Mouse (Mus musculus) intestine, embryonic 16.5 days (tissue): ENCODE data around the gene Cdh4. TPM values are rescaled to one million over a fixed set of nuclear protein-coding genes. Genes with fewer than 3 reads are reported as not detected.
A peak's percentile ranks its signal among the peaks of the same experiment; 100 is the strongest.

Experiments used
- ATAC-seq: fragments of 200-750 bp; cut with Nextera tagmentation; 2 replicates; pipeline ENCODE4 v1.8.0; 2017; ENCODE audit warnings: moderate TSS enrichment, moderate library complexity
- H3K27ac ChIP-seq: fragments of 300-500 bp; sonication (generic); 2 replicates; pipeline ENCODE4 v1.5.1; 2014; ENCODE audit warnings: mild to moderate bottlenecking, low read length
- H3K27me3 ChIP-seq: fragments of 300-500 bp; sonication (generic); replicated peaks from 2 replicates; pipeline ENCODE4 v1.6.1; 2014; ENCODE audit warnings: low read length, control low read depth, mixed read lengths; ENCODE audit not compliant: control insufficient read depth, insufficient read depth
- H3K36me3 ChIP-seq: fragments of 300-500 bp; sonication (generic); 2 replicates; pipeline ENCODE4 v1.6.1; 2014; ENCODE audit warnings: low read length, control low read depth; ENCODE audit not compliant: control insufficient read depth, insufficient read depth
- H3K4me1 ChIP-seq: fragments of 300-500 bp; sonication (generic); 2 replicates; pipeline ENCODE4 v1.6.1; 2014; ENCODE audit warnings: low read length, control low read depth, mixed read lengths; ENCODE audit not compliant: control insufficient read depth, insufficient read depth
- H3K4me2 ChIP-seq: fragments of 300-500 bp; sonication (generic); 2 replicates; pipeline ENCODE4 v1.6.1; 2014; ENCODE audit warnings: low read depth, low read length, control low read depth
- H3K4me3 ChIP-seq: fragments of 300-500 bp; sonication (generic); 2 replicates; pipeline ENCODE4 v1.5.1; 2014; ENCODE audit warnings: mild to moderate bottlenecking, low read length
- H3K9ac ChIP-seq: fragments of 300-500 bp; sonication (generic); 2 replicates; pipeline ENCODE4 v1.6.1; 2014; ENCODE audit warnings: low read depth, low read length
- H3K9me3 ChIP-seq: fragments of 300-500 bp; sonication (generic); 2 replicates; pipeline ENCODE4 v1.6.1; 2016; ENCODE audit warnings: low read length, control low read depth; ENCODE audit not compliant: control insufficient read depth
- WGBS: fragments of 180-500 bp; shearing (Covaris S2); extraction: QIAGEN DNeasy Blood & Tissue Kit; methylation state at CpG from one replicate; pipeline ENCODE4 v1.1.7; 2014; 5-methylcytosine and 5-hydroxymethylcytosine counted together
- polyA plus RNA-seq: library from polyadenylated mRNA; unstranded; fragments of >200 nt; fragmentation: Nextera tagmentation; extraction: Ambion mirVana; gene quantifications from 2 replicates; pipeline ENCODE4 v1.2.1, GENCODE M21; 2015

Cdh4 gene
- polyA plus RNA-seq, 1 experiment from 2014 or later: 2.2 TPM

- H3K4me1 ChIP-seq: no peaks in the 10 kb centered on the region
- no peak overlapping the region for H3K4me3 ChIP-seq
- H3K27ac ChIP-seq: no peak overlapping the region
- no peaks in the 10 kb centered on the region for H3K36me3 ChIP-seq
- ATAC-seq: no peak
- 86% methylated on average over 2 of the region's 2 CpGs for WGBS
- no peak overlapping the region for H3K4me2 ChIP-seq
- no peak overlapping the region for H3K9ac ChIP-seq
- H3K9me3 ChIP-seq: no peaks in the 10 kb centered on the region
- no peaks in the 10 kb centered on the region for H3K27me3 ChIP-seq
Observed at GRCm38 (mm10) chr2:179709111-179709510, 266.9 kb downstream of the Cdh4 start.

GRCm38 (mm10) chr2:179712690-179713089 is 270.5 kb downstream of the Cdh4 start:
- H3K4me3 ChIP-seq: no peak overlapping the region
- H3K36me3 ChIP-seq: no peaks in the 10 kb centered on the region
- no peaks in the 10 kb centered on the region for H3K4me1 ChIP-seq
- 79% methylated on average over 7 of the region's 7 CpGs for WGBS
- ATAC-seq: no peak
- no peaks in the 10 kb centered on the region for H3K9me3 ChIP-seq
- no peak overlapping the region for H3K4me2 ChIP-seq
- H3K9ac ChIP-seq: no peak overlapping the region
- no peaks in the 10 kb centered on the region for H3K27me3 ChIP-seq
- H3K27ac ChIP-seq: no peak overlapping the region

- no peak overlapping the region for H3K4me2 ChIP-seq
- WGBS: 69% methylated on average over 4 of the region's 4 CpGs
- H3K9me3 ChIP-seq: no peaks in the 10 kb centered on the region
- no peak overlapping the region for H3K9ac ChIP-seq
- no peak for ATAC-seq
- H3K36me3 ChIP-seq: no peaks in the 10 kb centered on the region
- H3K27ac ChIP-seq: no peak overlapping the region
- no peak overlapping the region for H3K4me3 ChIP-seq
- H3K27me3 ChIP-seq: no peaks in the 10 kb centered on the region
- no peaks in the 10 kb centered on the region for H3K4me1 ChIP-seq
Observed at GRCm38 (mm10) chr2:179713326-179713725, 271.1 kb downstream of the Cdh4 start.

GRCm38 (mm10) chr2:179714145-179714544 is 271.9 kb downstream of the Cdh4 start:
- no peak for ATAC-seq
- 72% methylated on average over 3 of the region's 3 CpGs for WGBS
- no peak overlapping the region for H3K9ac ChIP-seq
- no peak overlapping the region for H3K27ac ChIP-seq
- H3K9me3 ChIP-seq: no peaks in the 10 kb centered on the region
- H3K4me3 ChIP-seq: no peak overlapping the region
- H3K4me2 ChIP-seq: no peak overlapping the region
- H3K36me3 ChIP-seq: no peaks in the 10 kb centered on the region
- H3K27me3 ChIP-seq: no peaks in the 10 kb centered on the region
- H3K4me1 ChIP-seq: no peaks in the 10 kb centered on the region

DNA sequence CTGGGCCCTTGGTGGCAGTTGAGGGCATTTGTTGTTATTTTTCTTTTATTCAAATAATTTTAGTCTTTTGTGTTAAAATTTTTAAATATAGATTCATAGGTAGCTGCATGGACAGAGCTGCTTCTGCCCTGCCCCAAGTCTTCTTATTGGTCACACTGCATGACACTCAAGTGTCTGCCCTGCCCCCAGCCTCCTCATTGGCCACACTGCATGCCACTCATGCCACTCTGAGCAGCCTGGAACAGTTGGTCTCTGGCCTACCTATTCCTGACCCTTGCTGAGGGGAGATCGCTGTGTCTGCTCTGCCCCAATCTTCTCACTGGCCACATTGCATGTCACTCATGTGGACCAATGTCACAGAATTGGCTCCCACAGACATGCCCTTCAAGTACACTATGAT is 273.1 kb downstream of the Cdh4 start:
- Histone ChIP-seq H3K36me3 (no peaks in the 10 kb centered on the region), H3K4me1 (no peaks in the 10 kb centered on the region), H3K27me3 (no peaks in the 10 kb centered on the region), H3K9ac (no peak overlapping the region), H3K9me3 (no peaks in the 10 kb centered on the region), H3K4me3 (no peak overlapping the region), H3K4me2 (no peak overlapping the region), H3K27ac (no peak overlapping the region)
- no peak for ATAC-seq
- WGBS: 96% methylated on average over 1 of the region's 1 CpGs

DNA sequence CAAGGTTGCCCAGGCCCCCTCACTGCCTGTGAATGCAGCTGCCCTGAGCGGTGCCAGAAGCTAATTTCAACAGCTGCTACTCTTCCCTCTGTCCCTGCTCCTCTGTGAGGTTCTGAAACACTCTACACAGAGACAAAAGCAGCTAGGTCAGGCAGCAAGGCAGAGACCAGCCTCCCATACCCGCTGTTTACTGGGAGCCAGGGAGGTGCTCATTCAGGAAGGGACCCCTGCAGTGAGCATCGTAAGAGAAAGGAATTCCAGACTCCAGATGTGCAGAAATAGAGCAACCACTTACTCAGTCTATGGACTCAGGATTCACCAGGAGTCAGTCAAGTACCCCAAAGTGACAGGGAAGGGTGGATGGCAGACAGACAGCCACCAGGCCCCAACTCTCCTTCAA is 278.1 kb downstream of the Cdh4 start:
- ATAC-seq: no peak
- no peaks in the 10 kb centered on the region for H3K27me3 ChIP-seq
- H3K4me3 ChIP-seq: no peak overlapping the region
- no peaks in the 10 kb centered on the region for H3K4me1 ChIP-seq
- no peaks in the 10 kb centered on the region for H3K9me3 ChIP-seq
- no peak overlapping the region for H3K27ac ChIP-seq
- no peak overlapping the region for H3K9ac ChIP-seq
- H3K36me3 ChIP-seq: no peaks in the 10 kb centered on the region
- 39% methylated on average over 3 of the region's 3 CpGs for WGBS
- H3K4me2 ChIP-seq: no peak overlapping the region

DNA sequence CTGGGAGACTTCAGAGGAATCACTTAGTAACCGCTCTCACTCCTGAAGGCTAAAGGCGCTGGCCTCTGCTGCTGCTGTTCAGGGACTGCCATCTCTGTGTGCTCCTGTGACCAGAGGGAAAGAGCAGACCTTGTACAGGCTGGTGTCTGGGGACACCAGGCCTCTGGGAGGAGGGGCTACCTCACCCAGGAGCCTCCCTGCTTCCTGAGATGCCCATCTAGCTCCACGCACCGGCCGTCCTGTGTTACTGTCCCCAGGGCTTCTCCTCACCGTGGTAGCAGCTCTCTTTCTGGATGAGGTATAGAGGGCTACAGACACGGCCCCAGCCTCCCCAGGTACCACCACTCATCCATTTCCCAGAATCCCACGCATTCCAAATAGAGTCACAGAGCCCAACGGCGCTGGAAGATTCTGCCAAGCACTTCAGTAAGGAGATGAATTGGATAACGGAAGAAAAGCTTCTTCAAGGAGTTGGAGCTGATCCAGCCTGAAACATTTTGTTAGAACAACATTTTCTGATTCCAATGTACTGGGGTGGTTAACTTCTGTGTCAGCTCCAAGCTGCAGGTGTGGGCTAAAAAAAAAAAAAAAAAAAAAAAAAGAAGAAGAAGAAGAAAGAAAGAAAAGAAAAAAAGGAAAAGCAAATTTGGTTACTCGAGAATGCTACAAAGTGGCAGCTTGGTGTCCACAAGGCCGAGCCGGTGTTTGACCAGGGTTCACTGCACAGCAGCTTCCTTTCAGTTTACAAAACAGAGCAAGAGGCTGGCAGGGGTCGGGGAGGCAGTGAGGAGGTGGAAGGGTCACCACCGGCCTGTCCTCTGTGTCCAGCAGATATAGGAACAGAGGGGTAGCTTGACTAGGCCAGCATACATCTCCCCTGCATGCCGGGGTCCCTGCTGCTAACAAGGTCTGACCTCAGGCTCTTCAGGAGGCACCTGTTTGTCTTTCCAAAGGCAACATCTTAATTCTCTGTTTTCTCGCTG is 279.6 kb downstream of the Cdh4 start:
- Histone ChIP-seq H3K27me3 (no peaks in the 10 kb centered on the region), H3K36me3 (no peaks in the 10 kb centered on the region), H3K4me3 (no peak overlapping the region), H3K4me2 (no peak overlapping the region), H3K4me1 (0 out of 2 replicates have a peak, but pooled peaks cover 2% of the 10 kb centered on the region), H3K9ac (no peak overlapping the region), H3K27ac (peak overlapping the region; percentile 50; the same call in 1 of the 2 replicates), H3K9me3 (no peaks in the 10 kb centered on the region)
- ATAC-seq: no peak
- WGBS: 56% methylated on average over 18 of the region's 18 CpGs

GRCm38 (mm10) chr2:179722776-179723386 is 280.6 kb downstream of the Cdh4 start:
- ATAC-seq: no peak
- Histone ChIP-seq H3K9ac (no peak overlapping the region), H3K9me3 (no peaks in the 10 kb centered on the region), H3K4me3 (no peak overlapping the region), H3K36me3 (no peaks in the 10 kb centered on the region), H3K27me3 (no peaks in the 10 kb centered on the region), H3K4me2 (no peak overlapping the region), H3K4me1 (0 out of 2 replicates have a peak, but pooled peaks cover 2% of the 10 kb centered on the region), H3K27ac (no peak overlapping the region)
- 68% methylated on average over 4 of the region's 4 CpGs for WGBS

DNA sequence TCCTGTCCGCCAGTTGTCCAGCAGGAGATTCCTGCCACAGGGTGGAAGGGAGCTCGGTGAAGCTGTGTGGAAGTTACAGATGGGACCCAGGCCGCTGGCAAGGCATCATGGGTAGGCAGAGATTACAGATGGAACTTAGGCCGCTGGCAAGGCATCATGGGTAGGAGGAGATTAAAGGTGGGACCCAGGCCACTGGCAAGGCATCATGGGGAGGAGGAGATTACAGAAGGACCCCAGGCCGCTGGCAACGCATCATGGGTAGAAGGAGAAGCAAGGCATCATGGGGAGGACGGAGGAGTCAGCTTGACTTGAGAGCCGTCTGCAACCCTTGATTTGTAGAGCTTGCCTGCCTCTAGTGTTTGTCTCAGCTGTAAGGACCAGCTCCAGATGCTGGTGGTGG is 281.2 kb downstream of the Cdh4 start:
- no peaks in the 10 kb centered on the region for H3K27me3 ChIP-seq
- H3K4me3 ChIP-seq: no peak overlapping the region
- no peaks in the 10 kb centered on the region for H3K36me3 ChIP-seq
- no peak overlapping the region for H3K9ac ChIP-seq
- no peaks in the 10 kb centered on the region for H3K9me3 ChIP-seq
- no peak overlapping the region for H3K4me2 ChIP-seq
- WGBS: 88% methylated on average over 8 of the region's 8 CpGs
- no peak overlapping the region for H3K27ac ChIP-seq
- 0 out of 2 replicates have a peak, but pooled peaks cover 2% of the 10 kb centered on the region for H3K4me1 ChIP-seq
- no peak for ATAC-seq
